Mouse (Mus musculus): ENCODE data around the gene Hoxd13. TPM values are rescaled to one million over a fixed set of nuclear protein-coding genes. Genes with fewer than 3 reads are reported as not detected.

Hoxd13 gene
- polyA plus RNA-seq, 1 experiment from 2014 or later = not detected

DNA sequence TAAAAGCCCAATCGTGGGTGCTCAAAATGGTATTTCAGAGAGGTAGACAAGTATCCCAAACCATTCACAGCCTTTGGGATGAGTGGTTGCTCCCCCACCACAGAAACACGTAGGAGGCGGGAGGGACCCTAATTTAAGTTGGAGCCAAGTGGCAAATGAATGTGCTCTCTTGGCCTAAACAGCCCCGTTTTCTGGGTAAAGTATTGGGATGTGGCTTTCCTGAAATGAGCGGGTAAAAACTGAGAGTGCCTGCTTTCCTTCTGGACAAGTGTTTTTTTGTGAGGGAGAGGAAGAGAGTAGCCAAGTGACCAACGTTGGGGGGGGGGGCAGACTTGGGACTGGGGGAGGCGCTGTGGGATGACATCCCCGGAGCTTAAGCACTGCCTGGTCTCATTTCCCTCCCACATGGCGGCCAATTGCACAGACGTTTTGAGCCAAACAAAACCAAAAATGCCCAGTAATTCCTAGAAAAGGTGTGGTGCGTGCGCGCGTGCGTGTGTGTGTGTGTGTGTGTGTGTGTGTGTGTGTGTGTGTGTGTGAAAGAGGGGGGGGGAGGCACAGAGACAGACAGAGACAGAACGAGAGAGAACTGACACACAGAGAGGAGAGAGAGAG is 42.9 kb downstream of the Hoxd13 start:
- Histone ChIP-seq H3K27ac (no peak overlapping the region), H3K9ac (no peak overlapping the region), H3K36me3 (replicated peaks) (no peaks in the 10 kb centered on the region), H3K27me3 (peaks cover 98% of the 10 kb centered on the region), H3K4me2 (no peak overlapping the region), H3K9me3 (no peaks in the 10 kb centered on the region), H3K4me1 (peaks cover 8% of the 10 kb centered on the region), H3K4me3 (replicated peaks) (no peak overlapping the region)
- ATAC-seq (ENCODE audit: low FRiP score) = no peak
- WGBS = 0% methylated on average over 16 of the region's 16 CpGs

- H3K27me3 ChIP-seq = peaks cover 99% of the 10 kb centered on the region
- no peaks in the 10 kb centered on the region for H3K9me3 ChIP-seq
- WGBS = under 1% methylated on average over 59 of the region's 65 CpGs
- peaks cover 8% of the 10 kb centered on the region for H3K4me1 ChIP-seq
- no peak within 1 kb of the TSS; the same call in 1 of the 2 replicates for H3K9ac ChIP-seq
- ATAC-seq (ENCODE audit: low FRiP score) = no peak
- peak within 1 kb of the TSS; percentile 33; the same call in 1 of the 2 replicates for H3K4me2 ChIP-seq
- H3K27ac ChIP-seq = no peak within 1 kb of the TSS
- H3K4me3 ChIP-seq (replicated peaks) = peak within 1 kb of the TSS; percentile 26
- no peaks in the 10 kb centered on the region for H3K36me3 ChIP-seq (replicated peaks)
These were observed 43.9 kb downstream of the Hoxd13 start, which contains the start of the genes Hoxd3 and Hoxd4 for GRCm38 (mm10) chr2:74711721-74712621. Hoxd3 (plus strand) TSS chr2:74711927. Hoxd4 (plus strand) TSS chr2:74711929.

DNA sequence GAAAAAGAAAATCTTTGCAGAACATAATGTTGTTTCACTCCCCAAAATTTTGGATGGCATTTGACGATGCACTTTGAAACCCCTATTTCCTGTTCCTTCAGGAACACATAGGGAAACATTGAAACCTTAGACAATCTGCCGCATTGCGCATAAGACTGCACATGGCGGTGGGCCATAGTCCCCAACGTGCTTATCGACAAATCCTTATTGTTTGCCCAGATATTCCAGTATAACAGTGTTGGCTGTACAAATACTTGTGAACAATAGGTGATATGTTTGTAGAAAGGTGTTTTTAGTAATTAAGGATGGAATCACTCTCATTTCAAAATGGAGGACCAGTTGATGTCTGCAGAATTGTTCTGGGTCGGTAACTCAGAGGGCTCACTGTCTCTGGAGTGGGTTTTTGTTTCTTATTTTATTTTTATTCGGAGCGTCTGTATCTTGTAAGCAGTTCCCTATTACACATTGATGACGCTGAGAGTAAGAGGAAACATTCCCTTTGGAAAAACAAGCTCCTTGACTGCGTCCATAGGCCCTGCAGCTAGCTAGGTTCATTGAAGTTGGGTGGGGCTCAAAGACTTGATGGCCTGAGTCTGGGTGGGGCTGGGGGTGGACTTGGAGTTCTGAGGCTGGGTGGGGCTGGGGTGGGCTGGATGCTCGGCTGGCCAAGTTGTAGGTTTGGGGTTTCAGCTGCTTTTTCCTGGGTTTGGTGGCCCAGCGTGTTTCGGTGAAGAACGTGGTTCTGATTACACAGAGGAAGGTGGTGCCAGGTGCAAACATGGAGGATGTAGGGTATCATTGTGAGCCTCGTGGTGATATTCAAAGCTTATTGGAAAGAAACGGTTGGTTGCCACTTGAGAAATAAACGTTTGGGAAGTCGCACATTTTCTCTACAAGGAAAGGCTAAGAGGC is 45.4 kb downstream of the Hoxd13 start:
- no peak for ATAC-seq (ENCODE audit: low FRiP score)
- H3K9me3 ChIP-seq = no peaks in the 10 kb centered on the region
- 2% methylated on average over 19 of the region's 19 CpGs for WGBS
- no peak overlapping the region for H3K4me3 ChIP-seq (replicated peaks)
- H3K27me3 ChIP-seq = peaks cover 100% of the 10 kb centered on the region
- H3K4me1 ChIP-seq = peaks cover 8% of the 10 kb centered on the region
- H3K9ac ChIP-seq = no peak overlapping the region
- no peaks in the 10 kb centered on the region for H3K36me3 ChIP-seq (replicated peaks)
- H3K27ac ChIP-seq = no peak overlapping the region
- no peak overlapping the region for H3K4me2 ChIP-seq

GRCm38 (mm10) chr2:74714156-74714789 is 46.2 kb downstream of the Hoxd13 start:
- Histone ChIP-seq H3K4me2 (no peak overlapping the region), H3K9ac (no peak overlapping the region), H3K27me3 (peaks cover 100% of the 10 kb centered on the region), H3K4me1 (peaks cover 8% of the 10 kb centered on the region), H3K9me3 (no peaks in the 10 kb centered on the region), H3K36me3 (replicated peaks) (no peaks in the 10 kb centered on the region), H3K27ac (no peak overlapping the region), H3K4me3 (replicated peaks) (no peak overlapping the region)
- WGBS = 3% methylated on average over 18 of the region's 18 CpGs
- ATAC-seq (ENCODE audit: low FRiP score) = no peak

DNA sequence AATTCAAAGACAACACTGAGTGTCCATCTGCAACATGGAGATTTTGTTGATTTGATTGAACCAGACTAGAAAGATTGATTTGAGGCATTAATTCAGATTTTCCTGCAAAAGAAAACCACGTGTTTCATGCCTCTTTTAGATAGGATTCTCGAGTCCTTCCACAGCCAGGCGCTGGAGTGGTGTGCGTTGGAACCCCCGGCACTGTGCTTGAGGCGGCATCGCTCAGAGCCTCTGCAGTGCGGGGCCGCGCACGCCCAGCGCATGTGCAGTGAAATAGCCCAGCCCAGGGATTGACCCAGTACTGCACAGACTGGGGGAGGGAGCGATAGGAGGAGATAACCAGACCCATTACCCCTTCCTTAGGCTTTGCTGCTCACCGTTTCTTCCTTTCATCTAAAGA is 46.8 kb downstream of the Hoxd13 start:
- Histone ChIP-seq H3K27me3 (peaks cover 100% of the 10 kb centered on the region), H3K36me3 (replicated peaks) (no peaks in the 10 kb centered on the region), H3K9ac (no peak overlapping the region), H3K4me3 (replicated peaks) (no peak overlapping the region), H3K4me2 (no peak overlapping the region), H3K4me1 (peaks cover 8% of the 10 kb centered on the region), H3K27ac (no peak overlapping the region), H3K9me3 (no peaks in the 10 kb centered on the region)
- no peak for ATAC-seq (ENCODE audit: low FRiP score)
- 1% methylated on average over 14 of the region's 14 CpGs for WGBS

GRCm38 (mm10) chr2:74715504-74716241 is 47.6 kb downstream of the Hoxd13 start:
- Histone ChIP-seq H3K9ac (no peak overlapping the region), H3K27me3 (peaks cover 100% of the 10 kb centered on the region), H3K36me3 (replicated peaks) (no peaks in the 10 kb centered on the region), H3K27ac (no peak overlapping the region), H3K4me3 (replicated peaks) (peak overlapping the region; percentile 21), H3K4me2 (peak overlapping the region; percentile 50), H3K4me1 (peaks cover 8% of the 10 kb centered on the region), H3K9me3 (no peaks in the 10 kb centered on the region)
- 3% methylated on average over 26 of the region's 26 CpGs for WGBS
- ATAC-seq (ENCODE audit: low FRiP score) = peak; percentile 81

GRCm38 (mm10) chr2:74720384-74720783 is 52.3 kb downstream of the Hoxd13 start:
- H3K9ac ChIP-seq = no peak overlapping the region
- no peaks in the 10 kb centered on the region for H3K9me3 ChIP-seq
- no peak overlapping the region for H3K4me2 ChIP-seq
- no peak overlapping the region for H3K4me3 ChIP-seq (replicated peaks)
- no peaks in the 10 kb centered on the region for H3K4me1 ChIP-seq
- H3K27me3 ChIP-seq = peaks cover 100% of the 10 kb centered on the region
- no peak overlapping the region for H3K27ac ChIP-seq
- ATAC-seq (ENCODE audit: low FRiP score) = no peak
- no peaks in the 10 kb centered on the region for H3K36me3 ChIP-seq (replicated peaks)
- WGBS = 5% methylated on average over 2 of the region's 2 CpGs

DNA sequence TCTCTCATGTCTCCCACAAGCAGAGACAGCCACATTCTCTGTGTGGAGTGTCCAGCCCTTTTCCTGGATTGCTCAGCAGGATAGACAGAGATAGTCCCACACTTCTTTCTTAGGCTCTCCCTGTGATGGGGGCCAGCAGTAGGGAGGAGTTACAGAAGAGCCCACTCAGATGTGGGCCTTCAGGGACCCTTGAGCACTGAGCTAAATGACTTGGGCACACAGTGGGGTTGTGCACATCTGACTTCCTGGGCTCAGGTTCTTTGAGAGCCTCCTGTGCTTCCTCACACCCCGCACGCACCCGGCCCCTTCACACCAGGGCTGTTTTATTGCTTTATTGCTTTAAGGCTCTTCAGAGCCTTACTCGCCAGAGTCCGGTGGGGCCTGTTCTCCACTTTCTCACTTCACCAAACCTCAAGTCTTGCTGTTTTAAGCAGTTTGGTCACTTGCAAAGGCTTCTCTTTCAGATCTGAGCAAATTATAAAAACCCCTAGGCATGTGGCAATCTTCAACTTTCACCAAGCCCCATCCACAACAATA is 52.9 kb downstream of the Hoxd13 start:
- Histone ChIP-seq H3K9ac (no peak overlapping the region), H3K4me1 (no peaks in the 10 kb centered on the region), H3K9me3 (no peaks in the 10 kb centered on the region), H3K27me3 (peaks cover 100% of the 10 kb centered on the region), H3K4me3 (replicated peaks) (no peak overlapping the region), H3K27ac (no peak overlapping the region), H3K36me3 (replicated peaks) (no peaks in the 10 kb centered on the region), H3K4me2 (no peak overlapping the region)
- no peak for ATAC-seq (ENCODE audit: low FRiP score)
- 2% methylated on average over 5 of the region's 5 CpGs for WGBS

Small RNAs within 50 kb of the gene (microRNA-seq; reads per million reads assigned to microRNA genes)
- not detected for gene Gm44463

Other genes starting within 250 kb of the Hoxd13 start
- 55.0 and 57.4 TPM in 2 replicates for gene Lnpk, start 88.9 kb upstream of the Hoxd13 start, polyA plus RNA-seq (2016; fragmentation: Nextera tagmentation; extraction: Ambion mirVana)
- gene Evx2, start 8.8 kb upstream of the Hoxd13 start, polyA plus RNA-seq (2016; fragmentation: Nextera tagmentation; extraction: Ambion mirVana) = not detected in 2 replicates
- gene Hoxd12, start 6.7 kb downstream of the Hoxd13 start, polyA plus RNA-seq (2016; fragmentation: Nextera tagmentation; extraction: Ambion mirVana) = not detected in 2 replicates
- not detected in 2 replicates for gene Hoxd11, start 11.2 kb downstream of the Hoxd13 start, polyA plus RNA-seq (2016; fragmentation: Nextera tagmentation; extraction: Ambion mirVana)
- gene Hoxd10, start 23.6 kb downstream of the Hoxd13 start, polyA plus RNA-seq (2016; fragmentation: Nextera tagmentation; extraction: Ambion mirVana) = not detected in 2 replicates
- not detected in 2 replicates for gene Hoxd9, start 29.4 kb downstream of the Hoxd13 start, polyA plus RNA-seq (2016; fragmentation: Nextera tagmentation; extraction: Ambion mirVana)
- 0.08 TPM in 1 of 2 replicates, not detected in the other for gene Hoxd8, start 36.3 kb downstream of the Hoxd13 start, polyA plus RNA-seq (2016; fragmentation: Nextera tagmentation; extraction: Ambion mirVana)
- gene Hoxd3, start 43.6 kb downstream of the Hoxd13 start, polyA plus RNA-seq (2016; fragmentation: Nextera tagmentation; extraction: Ambion mirVana) = not detected in 2 replicates
- gene Hoxd4, start 43.6 kb downstream of the Hoxd13 start, polyA plus RNA-seq (2016; fragmentation: Nextera tagmentation; extraction: Ambion mirVana) = not detected in 2 replicates
- gene Gm28230, start 58.4 kb downstream of the Hoxd13 start, polyA plus RNA-seq (2016; fragmentation: Nextera tagmentation; extraction: Ambion mirVana) = not detected in 2 replicates
- 0.31 and 0.52 TPM in 2 replicates for gene Hoxd1, start 94.7 kb downstream of the Hoxd13 start, polyA plus RNA-seq (2016; fragmentation: Nextera tagmentation; extraction: Ambion mirVana)
- gene Mtx2, start 157.5 kb downstream of the Hoxd13 start, polyA plus RNA-seq (2016; fragmentation: Nextera tagmentation; extraction: Ambion mirVana) = 120 TPM in 2 replicates

Measured in forebrain, embryonic 12.5 days (tissue).